Mouse (Mus musculus) heart, postnatal 10 days (tissue): ENCODE data around the gene Htr1a. TPM values are rescaled to one million over a fixed set of nuclear protein-coding genes. Genes with fewer than 3 reads are reported as not detected.

Source experiments
- DNase-seq, 2 experiments: peaks; one replicate each; pipeline ENCODE4 v3.0.0; 2021
- intact Hi-C: fragments of 180-260 bp; cut with DNase I; formaldehyde crosslinking; loops from one replicate; pipeline ENCODE4 v1.15.1; 2025
- total RNA-seq, 2 experiments: library from RNA; stranded (reverse); gene quantifications; 2 replicates each; pipeline ENCODE4 v1.2.3; 2021

Gene Htr1a
- not detected for total RNA-seq

GRCm38 (mm10) chr13:105443339-105443738 lies at the start of gene Htr1a:
Gene Htr1a (plus strand): TSS chr13:105443639.
- intact Hi-C loops = loop anchor here (2.0 to 10.0 kb wide), 3 partner anchors 1271 to 1659 kb away; no protein-coding TSS in a partner anchor
- no peak for DNase-seq

DNA sequence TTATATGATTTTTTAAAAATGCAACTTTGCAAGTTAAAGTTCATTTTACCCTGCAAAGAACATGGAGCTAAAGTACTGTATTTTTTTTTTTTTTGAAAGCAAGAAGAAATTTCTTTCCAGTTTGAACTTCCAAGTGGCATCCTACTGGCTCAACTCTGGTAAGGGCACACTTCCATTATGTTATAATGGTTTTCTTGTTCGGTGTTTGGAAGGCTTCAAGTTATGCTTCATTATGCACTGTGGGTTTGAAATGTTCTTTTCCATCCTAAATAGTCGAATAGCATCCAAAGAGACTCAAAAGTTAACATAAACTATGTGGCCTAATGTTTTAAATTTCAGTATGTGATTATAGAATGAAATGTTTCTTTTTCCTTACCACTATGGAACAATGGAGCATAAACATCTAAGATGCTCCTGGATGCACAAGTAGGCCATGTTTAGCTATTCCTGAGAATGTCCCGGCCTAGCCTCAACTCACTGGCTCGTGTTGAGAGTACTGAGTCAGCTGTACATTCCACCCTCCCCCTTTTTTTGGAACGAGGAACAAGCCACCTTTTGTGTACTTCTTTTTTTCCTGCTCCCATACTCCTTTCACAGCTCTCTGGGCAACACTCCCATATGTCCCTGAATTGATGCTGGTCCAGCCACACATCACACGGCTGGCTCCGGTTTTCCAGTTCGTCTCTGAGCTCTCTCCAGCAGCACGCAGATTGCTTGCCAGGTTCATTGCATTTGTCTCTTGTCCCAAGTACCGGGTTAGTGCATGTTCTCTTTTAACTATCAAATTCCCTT lies 31.7 kb upstream of the Htr1a start:
- intact Hi-C loops = no loop called here
- peak; percentile 1 for DNase-seq

DNA sequence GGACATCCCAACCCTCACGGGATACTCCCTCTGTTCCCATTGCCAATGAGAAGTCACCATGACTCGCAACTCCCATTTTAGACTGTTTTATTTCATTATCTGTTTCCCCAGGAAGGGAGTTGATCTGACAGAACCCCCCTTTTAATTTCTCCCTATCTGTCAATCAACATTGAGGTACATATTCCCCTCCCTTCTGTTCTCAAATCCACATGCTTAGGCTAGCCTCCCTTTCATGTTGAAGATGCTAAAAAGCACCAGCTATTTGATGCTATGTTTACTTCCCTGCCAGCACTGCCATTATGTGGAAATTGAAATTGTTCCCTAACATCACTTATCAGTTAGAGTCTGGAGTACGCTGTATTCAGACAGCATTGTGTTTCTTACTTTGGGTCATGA lies 31.1 kb upstream of the Htr1a start:
- intact Hi-C loops = no loop called here
- DNase-seq = no peak

- DNase-seq = no peak
- intact Hi-C loops = no loop called here
These were observed 10.3 kb upstream of the Htr1a start for GRCm38 (mm10) chr13:105433141-105433540.

GRCm38 (mm10) chr13:105433630-105434029 lies 9.8 kb upstream of the Htr1a start:
- intact Hi-C loops = no loop called here
- no peak for DNase-seq

GRCm38 (mm10) chr13:105442576-105442975 lies 863 bp upstream of the Htr1a start:
- intact Hi-C loops = loop anchor here (2.0 to 10.0 kb wide), 3 partner anchors 1272 to 1660 kb away; no protein-coding TSS in a partner anchor
- peak; percentile 46 to 73 for DNase-seq

GRCm38 (mm10) chr13:105443871-105444237 lies 415 bp downstream of the Htr1a start:
- DNase-seq = no peak
- intact Hi-C loops = loop anchor here (2.0 to 10.0 kb wide), 3 partner anchors 1271 to 1658 kb away; no protein-coding TSS in a partner anchor

- intact Hi-C loops = loop anchor here (5.0 to 10.0 kb wide), 2 partner anchors 1270 to 1658 kb away; no protein-coding TSS in a partner anchor
- DNase-seq = no peak
These were observed 927 bp downstream of the Htr1a start for GRCm38 (mm10) chr13:105444238-105444894.

DNA sequence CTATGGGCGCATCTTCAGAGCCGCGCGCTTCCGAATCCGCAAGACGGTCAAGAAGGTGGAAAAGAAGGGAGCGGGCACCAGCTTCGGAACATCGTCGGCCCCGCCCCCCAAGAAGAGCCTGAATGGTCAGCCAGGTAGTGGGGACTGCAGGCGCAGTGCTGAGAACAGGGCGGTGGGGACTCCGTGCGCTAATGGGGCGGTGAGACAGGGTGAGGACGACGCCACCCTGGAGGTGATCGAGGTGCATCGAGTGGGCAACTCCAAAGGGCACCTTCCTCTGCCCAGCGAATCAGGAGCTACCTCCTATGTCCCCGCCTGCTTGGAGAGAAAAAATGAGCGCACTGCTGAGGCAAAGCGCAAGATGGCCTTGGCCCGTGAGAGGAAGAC lies 1.4 kb downstream of the Htr1a start:
- intact Hi-C loops = loop anchor here (5.0 to 10.0 kb wide), 2 partner anchors 1270 to 1657 kb away; no protein-coding TSS in a partner anchor
- no peak for DNase-seq

- DNase-seq = no peak
- intact Hi-C loops = loop anchor here (10.0 kb wide), 1 partner anchor 1269 kb away; no protein-coding TSS in a partner anchor
These were observed 2.8 kb downstream of the Htr1a start for GRCm38 (mm10) chr13:105446239-105446638.

DNA sequence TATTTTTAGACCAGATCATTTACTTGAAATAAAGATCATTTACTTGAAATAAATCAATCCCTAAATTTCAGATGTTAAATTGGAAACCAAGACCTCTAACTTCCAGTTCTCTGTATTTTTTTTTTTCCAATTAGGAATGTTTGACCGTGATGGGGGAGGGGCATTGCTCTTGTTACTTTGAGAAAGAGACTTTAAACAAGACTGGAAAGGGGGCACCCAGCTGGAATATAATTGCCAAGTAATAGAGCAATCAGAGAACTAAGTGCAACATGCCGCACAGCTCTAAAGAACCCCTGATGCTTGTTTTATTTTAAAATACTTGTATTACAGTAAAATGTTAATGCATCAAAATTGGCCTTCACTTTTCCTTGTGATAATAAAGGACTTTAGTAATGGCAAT lies 4.3 kb downstream of the Htr1a start:
- DNase-seq = no peak
- intact Hi-C loops = loop anchor here (10.0 kb wide), 1 partner anchor 1267 kb away; no protein-coding TSS in a partner anchor

GRCm38 (mm10) chr13:105451536-105451935 lies 8.1 kb downstream of the Htr1a start:
- intact Hi-C loops = no loop called here
- DNase-seq = no peak

Other genes starting within 250 kb of the Htr1a start
- 1 to 10 TPM; 1.2 to 2.3 TPM for gene Rnf180, start 148.8 kb upstream of the Htr1a start, total RNA-seq